In the genomic region with DNA sequence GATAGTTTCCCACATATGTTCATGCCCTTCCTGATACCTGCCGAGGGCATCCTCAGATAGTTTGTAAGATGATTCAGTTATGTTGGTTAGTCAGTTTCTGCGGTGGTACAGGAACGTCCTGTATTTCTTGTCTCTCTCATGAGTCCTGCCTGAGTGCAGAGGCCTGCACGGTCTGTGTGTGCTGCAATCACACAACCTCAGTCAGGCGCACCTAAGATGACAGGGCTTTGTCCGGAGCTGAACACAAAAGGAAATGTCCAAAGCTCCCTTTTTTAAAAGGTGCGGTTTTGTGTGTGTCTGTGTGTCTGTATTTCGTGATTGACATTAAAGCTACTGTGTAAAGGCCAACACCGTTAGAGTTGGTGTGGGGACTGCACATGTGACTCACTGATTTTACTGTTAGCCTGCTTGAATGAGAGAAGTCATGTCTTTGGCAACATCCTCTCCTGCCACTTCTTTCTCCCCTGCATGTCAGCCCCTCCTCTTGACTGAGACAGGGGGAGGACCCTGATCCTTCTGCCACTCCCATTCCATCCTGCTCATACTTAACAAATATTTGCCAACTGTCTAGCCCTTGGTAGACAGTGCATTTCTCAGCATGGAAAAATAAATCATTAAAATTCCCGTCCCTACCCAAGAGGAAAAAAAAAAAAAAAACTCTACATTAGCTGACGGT, we compare ENCODE assay signal across 19 mouse cellular contexts. TPM values are rescaled to one million over a fixed set of nuclear protein-coding genes. Genes with fewer than 3 reads are reported as not detected.
"Had no signal": no experiment of that assay in that cellular context is flagged by ENCODE, and none has a peak within 500 bp of the region (broad histone marks: within the 10 kb centered on the region; RNA-seq: fewer than 3 reads in every experiment).

No protein-coding gene starts in this region.

- H3K4me3 ChIP-seq: kidney, embryonic 15.5 days; limb, embryonic 10.5 days; limb, embryonic 13.5 days; megakaryocyte, embryonic 14.5 days; midbrain, embryonic 10.5 days; midbrain, embryonic 13.5 days; myocyte; neural tube, embryonic 13.5 days had no signal

- H3K36me3 ChIP-seq: kidney, embryonic 15.5 days; limb, embryonic 10.5 days; limb, embryonic 13.5 days; midbrain, embryonic 10.5 days; midbrain, embryonic 13.5 days; neural tube, embryonic 13.5 days had no signal

- H3K27ac ChIP-seq: kidney, embryonic 15.5 days; limb, embryonic 10.5 days; limb, embryonic 13.5 days; liver, embryonic 14.5 days; midbrain, embryonic 10.5 days; midbrain, embryonic 13.5 days; neural tube, embryonic 13.5 days had no signal

- H3K27me3 ChIP-seq: kidney, embryonic 15.5 days; limb, embryonic 13.5 days; midbrain, embryonic 13.5 days; neural tube, embryonic 13.5 days had no signal

- H3K9ac ChIP-seq: kidney, embryonic 15.5 days; limb, embryonic 13.5 days; liver, embryonic 14.5 days; midbrain, embryonic 13.5 days; neural tube, embryonic 13.5 days had no signal

- ATAC-seq: midbrain, embryonic 13.5 days; midbrain, embryonic 16.5 days had no signal

- H3K9me3 ChIP-seq: kidney, embryonic 15.5 days; limb, embryonic 10.5 days; limb, embryonic 13.5 days; midbrain, embryonic 10.5 days; midbrain, embryonic 13.5 days; neural tube, embryonic 13.5 days had no signal

- H3K4me2 ChIP-seq: kidney, embryonic 15.5 days; limb, embryonic 13.5 days; midbrain, embryonic 13.5 days; neural tube, embryonic 13.5 days had no signal

- H3K4me1 ChIP-seq: kidney, embryonic 15.5 days; limb, embryonic 10.5 days; midbrain, embryonic 10.5 days; midbrain, embryonic 13.5 days; neural tube, embryonic 13.5 days had no signal

- DNase-seq: kidney, adult 18-20 months; kidney, postnatal 10 days; kidney, postnatal 36 days; lung, adult 2 months; lung, postnatal 14 days; lung, postnatal 4 days; thymus, adult 18-20 months; thymus, postnatal 36 days had no signal

RNA-seq across cellular contexts. Expression of a gene that starts 14.4 kb away (rescaled TPM):
- total RNA-seq: monocyte, adult 5-6 weeks had no signal
- polyA plus RNA-seq: myocyte had no signal
